Mouse (Mus musculus): ENCODE results near the gene Rin2.

Gene Rin2

DNA sequence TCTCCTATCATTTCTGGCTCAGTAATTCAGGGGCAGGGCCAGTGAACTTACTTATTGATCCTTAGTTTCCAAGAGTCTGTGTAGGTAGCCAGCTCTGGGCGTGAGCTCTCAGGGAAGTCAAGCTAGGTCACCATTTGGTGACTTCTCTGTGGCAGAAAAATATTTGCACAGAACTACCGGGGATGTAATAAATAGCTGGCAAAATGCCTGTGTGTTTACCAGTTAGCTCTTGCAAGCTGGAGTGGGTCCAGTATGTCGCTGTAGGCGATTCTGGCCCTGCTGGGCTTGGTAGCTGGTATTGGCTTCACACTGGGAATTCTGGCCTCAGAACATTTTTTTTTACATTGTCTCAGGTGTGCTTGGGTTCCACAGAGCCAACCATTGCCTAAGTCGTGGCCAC, 60.1 kb downstream of the Rin2 start:
- DNase-seq (ENCODE audit: low read depth): no peak

DNA sequence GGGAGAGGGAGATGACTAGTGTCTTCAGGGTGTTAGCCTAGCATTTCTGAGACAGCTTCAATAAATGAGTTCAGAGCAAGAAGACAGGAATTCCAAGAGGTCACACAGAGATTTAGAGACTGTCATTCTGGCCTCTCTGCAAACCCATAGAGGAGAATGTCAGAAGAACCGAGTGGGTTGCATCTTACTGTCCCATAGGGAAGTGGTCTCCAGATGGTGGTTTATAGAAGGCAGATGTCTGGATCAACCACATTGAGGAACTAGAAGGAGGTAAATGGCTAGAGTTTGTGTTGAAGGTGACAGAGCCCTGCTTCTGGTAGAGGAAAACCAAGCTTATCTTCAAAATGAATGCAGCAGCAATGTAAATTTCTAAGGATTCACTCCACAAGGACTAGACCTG, 61.5 kb downstream of the Rin2 start:
- no peak for DNase-seq (ENCODE audit: low read depth)

GRCm38 (mm10) chr2:145737196-145737595, 62.2 kb downstream of the Rin2 start:
- DNase-seq (ENCODE audit: low read depth): no peak

- no peak for DNase-seq (ENCODE audit: low read depth)
Measured at GRCm38 (mm10) chr2:145740729-145741128, 65.7 kb downstream of the Rin2 start.

DNA sequence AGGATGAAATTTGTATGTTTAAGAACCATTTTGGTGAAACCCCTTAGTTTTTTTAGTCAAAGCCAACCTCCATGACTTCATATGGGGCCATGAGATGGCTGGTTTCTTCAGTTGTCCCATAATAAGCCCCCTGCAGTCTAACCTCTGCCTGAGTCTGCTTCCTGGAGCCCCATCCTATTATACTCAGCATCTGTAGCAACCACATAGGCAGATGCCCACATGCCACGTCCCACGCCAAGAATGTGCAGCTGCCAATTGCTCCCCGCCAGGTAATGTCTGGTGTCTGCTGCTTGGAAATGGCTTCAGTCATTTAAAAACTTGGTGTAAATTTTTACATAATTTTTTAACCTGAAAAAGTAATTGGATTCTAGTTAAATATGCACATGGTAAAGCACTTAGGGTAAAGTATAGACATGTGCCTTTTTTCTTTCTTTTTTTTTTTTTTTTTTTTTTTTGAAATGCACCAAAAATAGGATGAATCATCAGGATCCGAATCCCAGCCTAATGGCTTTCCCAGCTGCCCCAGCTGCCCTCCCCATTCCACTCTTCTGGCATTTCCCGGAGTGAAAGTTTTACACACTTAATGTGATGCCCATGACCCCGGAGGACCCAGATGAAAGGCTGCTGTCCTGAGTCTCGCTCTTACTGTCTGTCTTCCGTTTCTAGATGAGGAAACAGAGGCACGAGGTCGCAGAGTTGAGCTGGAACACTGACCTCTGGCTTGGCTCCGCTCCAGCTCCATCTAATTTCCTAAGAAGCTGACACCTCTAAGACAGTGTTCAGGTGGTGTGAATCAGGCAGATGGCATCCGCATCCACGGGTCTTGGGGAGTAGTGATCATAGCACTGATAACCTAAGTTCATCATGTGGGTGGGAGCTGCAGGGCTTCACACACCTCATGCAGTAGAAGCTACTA, 68.0 kb downstream of the Rin2 start:
- DNase-seq (ENCODE audit: low read depth): no peak

- no peak for DNase-seq (ENCODE audit: low read depth)
Measured at GRCm38 (mm10) chr2:145746406-145746805, 71.4 kb downstream of the Rin2 start.

DNA sequence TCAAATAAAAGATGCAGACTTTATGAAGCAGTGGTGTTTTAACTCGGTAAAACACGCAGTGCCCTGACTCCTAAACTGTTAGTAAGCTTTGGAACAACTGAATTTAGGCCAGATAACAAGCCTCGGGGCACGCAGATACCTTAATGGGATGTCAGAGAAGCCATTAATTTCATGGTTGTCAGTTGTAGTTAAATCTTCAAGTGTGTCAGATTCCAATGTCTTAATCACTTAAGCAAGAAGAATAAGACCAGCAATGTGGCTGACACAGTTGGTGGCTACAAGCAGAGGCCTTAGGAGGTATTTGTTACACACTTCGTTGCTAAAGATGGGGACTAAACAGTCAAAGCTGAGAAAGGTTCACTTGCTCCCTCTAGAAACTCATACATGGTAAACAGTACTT, 74.6 kb downstream of the Rin2 start:
- no peak for DNase-seq (ENCODE audit: low read depth)

DNA sequence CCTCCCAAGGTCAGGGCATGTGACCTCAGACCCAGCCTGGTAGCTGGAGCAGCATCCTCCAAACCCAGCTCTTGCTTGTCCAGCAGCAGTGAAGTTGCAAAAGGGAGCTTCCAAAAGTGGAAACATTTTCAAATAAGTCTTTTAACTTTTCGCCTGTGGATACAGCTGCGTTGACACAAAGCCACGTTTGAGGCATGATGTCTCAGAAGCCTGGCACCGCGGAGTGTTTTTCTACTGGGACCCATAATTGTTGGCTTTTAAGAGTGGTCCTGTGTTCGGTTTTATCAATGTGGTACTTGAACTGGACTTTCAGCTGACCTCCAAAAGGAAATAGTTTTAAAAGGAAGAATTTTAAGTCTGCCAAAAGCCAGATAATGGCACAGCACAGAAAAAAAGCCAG, 77.6 kb downstream of the Rin2 start:
- DNase-seq (ENCODE audit: low read depth): peak; percentile 86

GRCm38 (mm10) chr2:145753973-145754372, 79.0 kb downstream of the Rin2 start:
- DNase-seq (ENCODE audit: low read depth): no peak

DNA sequence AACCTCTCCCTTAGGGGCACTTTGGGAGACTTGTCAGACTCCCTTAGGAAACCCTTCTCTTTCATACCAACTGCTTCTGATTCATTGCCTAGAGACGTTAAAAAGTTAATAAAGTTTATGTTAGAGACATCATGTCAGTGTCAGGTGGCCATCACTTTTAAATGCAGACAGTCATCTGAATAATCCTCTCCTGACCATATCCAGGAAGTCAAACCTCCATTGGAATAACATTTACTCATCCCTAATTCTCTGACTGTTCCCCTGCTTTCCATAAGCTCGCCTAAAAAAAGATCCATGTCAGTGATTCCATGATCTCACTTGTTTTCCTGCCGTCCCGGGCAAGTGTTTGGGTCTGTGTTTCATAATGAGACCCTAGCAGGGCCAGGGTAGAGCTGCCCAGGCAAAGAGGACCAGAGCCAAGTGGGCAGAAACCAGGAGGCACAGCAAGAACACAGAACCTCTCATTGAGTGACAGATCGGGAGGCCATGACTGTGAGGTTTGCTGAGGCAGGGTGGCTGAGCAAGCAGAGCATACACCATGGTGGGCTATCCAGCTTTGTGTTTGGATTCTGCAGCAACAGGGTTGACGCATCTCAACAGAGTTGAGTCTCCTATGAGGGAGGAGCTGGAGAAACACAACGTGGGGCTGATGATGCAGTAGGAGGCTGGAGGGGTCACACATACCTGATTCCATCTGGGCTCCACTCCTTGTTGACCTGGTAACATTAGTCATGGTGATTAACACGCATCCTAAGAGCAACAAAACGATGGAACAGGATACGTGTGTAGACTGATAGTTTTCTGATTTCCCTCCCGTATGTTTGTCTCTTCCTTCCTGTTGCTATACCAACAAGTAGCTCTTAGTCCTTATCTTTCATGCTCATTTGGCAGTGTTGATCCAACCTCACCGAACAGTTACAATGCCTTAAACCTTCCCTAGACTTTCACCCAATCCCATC, 81.1 kb downstream of the Rin2 start:
- DNase-seq (ENCODE audit: low read depth): peak; percentile 25

DNA sequence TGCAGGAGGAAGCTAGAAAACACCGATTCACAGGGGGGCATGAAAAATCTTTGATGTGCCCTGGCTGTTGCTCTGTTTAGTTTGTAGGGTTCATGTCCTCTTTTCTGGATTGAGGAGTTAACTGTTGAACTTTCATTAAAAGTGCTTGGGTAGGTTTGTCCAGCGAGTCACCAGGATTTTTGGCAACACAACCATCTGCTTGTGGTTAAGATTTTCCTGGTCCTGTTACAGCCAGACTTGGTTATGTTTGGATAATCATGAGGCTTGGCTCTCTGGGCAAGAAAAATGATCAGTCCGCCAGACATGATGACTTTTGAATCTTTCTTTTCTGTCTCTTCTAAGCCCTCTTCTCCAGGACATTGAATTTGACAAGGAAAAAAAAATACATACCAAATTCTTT, 85.1 kb downstream of the Rin2 start:
- peak; percentile 90 for DNase-seq (ENCODE audit: low read depth)

DNA sequence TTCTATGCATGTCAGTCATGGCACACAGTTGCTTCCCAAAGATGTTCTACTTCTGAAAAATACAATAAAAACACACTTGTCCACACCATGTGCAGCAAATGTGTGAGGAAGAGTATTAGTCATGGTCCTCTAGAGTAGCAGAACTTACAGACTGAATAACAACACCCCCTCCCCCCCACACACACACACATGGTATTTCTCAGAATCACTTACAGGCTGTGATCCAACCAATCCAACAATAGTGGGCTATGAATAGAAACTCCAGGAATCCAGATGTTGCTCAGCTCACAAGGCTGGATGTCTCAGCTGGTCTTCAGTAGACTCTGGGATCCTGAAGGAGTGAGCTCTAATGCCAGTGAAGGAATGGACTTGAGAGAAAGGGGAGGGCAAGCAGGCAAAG, 86.4 kb downstream of the Rin2 start:
- DNase-seq (ENCODE audit: low read depth): no peak

DNA sequence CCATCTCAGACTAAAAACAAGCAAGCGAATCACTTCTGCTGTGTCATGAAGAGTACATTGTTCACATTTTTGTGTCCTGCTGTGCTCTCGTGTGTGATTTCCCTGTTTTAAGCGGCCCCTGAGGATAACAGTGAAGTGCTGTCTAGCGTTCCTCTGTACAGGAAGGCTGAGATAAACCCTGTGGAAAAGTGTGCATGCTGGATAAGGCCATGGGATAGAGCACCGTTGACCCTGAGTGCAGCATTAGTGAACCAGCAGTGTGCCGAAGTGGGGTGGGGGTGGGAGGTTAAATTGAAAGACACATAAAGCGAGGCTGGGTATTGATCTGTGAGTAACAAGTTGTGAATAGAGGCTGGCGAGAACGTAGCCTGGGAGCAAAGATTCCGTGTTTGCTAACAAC, 94.9 kb downstream of the Rin2 start:
- DNase-seq (ENCODE audit: low read depth): no peak

DNA sequence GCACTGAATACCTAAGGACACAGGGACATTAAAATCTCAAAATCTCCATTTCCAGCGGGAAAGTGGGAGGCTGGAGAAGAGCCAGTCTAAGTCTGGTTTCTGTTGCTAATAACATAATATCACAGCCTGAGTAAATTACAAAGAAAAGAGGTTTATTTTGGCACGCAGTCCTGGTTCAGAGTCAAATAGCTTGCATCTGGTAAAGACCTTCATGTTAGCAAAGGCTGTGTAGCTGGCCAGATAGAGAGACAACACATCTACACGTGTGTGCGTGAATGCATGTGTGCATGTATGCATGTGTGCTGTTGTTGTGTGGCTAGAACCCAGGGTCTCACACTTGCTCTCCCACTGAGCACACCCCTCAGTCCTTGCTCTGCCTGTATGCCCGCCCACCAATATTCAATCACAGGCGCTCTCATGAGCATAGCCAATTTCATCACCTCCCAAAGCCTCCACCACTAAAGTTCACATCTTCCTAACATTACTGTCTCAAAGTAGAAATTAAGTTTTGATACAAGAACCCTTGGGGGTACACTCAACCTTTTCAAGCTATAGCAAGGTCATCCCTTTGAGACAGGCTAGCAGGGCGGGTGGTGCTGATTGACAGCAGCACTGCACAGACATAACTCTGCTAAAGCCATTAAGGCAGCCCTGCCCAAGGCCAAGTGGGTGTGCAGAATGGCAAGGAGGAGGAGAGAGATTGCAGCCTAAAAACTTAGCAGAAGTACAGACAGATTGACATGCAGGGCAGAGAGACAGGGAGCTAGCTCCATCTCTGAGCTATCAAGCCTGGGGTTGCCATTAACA, 95.9 kb downstream of the Rin2 start:
- DNase-seq (ENCODE audit: low read depth): no peak

GRCm38 (mm10) chr2:145783247-145783646, 108.2 kb downstream of the Rin2 start:
- no peak for DNase-seq (ENCODE audit: low read depth)

- DNase-seq (ENCODE audit: low read depth): no peak
Measured at GRCm38 (mm10) chr2:145784246-145784935, 109.4 kb downstream of the Rin2 start.

DNA sequence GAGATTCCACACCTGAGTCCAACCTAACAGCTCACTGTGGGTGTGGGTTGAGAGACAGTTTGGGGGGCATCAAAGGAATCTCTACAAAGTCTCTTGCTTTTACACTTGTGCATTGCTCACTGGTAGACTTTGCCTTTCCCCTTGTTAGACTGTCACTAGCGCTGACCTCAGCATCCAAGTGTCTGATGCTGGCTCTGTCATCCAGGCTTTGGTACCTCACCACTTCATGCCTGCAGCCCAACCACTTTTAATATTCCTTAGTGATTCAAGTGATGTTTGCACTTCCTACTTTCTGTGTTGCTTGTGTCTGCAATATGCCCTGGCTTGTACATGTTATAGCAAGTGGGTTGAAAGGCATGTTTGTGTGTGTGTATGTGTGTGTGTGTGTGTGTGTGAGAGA, 109.9 kb downstream of the Rin2 start:
- no peak for DNase-seq (ENCODE audit: low read depth)

GRCm38 (mm10) chr2:145785758-145786617, 111.0 kb downstream of the Rin2 start:
- DNase-seq (ENCODE audit: low read depth): peak; percentile 73

DNA sequence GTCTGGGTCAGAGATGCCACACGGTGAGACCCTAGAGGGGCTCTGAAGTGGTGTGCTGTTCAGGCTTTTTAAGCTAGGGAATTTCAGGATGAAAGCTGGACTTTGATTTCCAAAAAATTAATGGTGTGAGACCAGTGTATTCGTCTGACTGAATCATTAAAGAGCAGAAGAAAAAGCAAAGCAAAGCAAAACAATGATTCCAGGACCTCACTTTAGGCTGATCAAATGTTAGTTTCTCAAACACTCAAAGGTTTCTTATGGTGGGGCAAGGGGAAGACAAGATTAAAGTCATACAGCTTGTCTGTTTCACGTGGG, 111.6 kb downstream of the Rin2 start:
- no peak for DNase-seq (ENCODE audit: low read depth)

- no peak for DNase-seq (ENCODE audit: low read depth)
Measured at GRCm38 (mm10) chr2:145787486-145787885, 112.5 kb downstream of the Rin2 start.
